ENCODE assay signal across 8 mouse cellular contexts in genomic region chr6:97353933-97354332, GRCm38 (mm10).
DNase-seq lines count a peak whose midpoint lies in the region; ATAC-seq and TF ChIP-seq lines count a peak whose summit lies in the region.

No protein-coding gene starts in this region.

- no peak for TF ChIP-seq POLR2A in thymus, adult 2 months (IDR thresholded peaks at IDR 0.05; ENCODE audit: control insufficient read depth, extremely low read depth, insufficient read depth, low read length, poor library complexity)

- TF ChIP-seq CTCF in thymus, adult 2 months (IDR thresholded peaks at IDR 0.05; ENCODE audit: borderline replicate concordance, control insufficient read depth, extremely low read depth, insufficient read depth, low read length, poor library complexity) = no peak
- no peak for TF ChIP-seq CTCF in gastrocnemius, adult 2 months (IDR thresholded peaks at IDR 0.05)

- H3K27me3 ChIP-seq in lung, embryonic 16.5 days (ENCODE audit: control insufficient read depth, insufficient read depth, low read depth, low read length) = no peaks in the 10 kb centered on the region
- no peaks in the 10 kb centered on the region for H3K27me3 ChIP-seq in hindbrain, embryonic 12.5 days
- H3K27me3 ChIP-seq in megakaryocyte, embryonic 14.5 days (replicated peaks) = no peaks in the 10 kb centered on the region
- no peaks in the 10 kb centered on the region for H3K27me3 ChIP-seq in thymus, adult 2 months (ENCODE audit: control insufficient read depth, insufficient read depth, low read length)

- no peaks in the 10 kb centered on the region for H3K36me3 ChIP-seq in lung, embryonic 16.5 days (ENCODE audit: control insufficient read depth, insufficient read depth, low read length)
- H3K36me3 ChIP-seq in hindbrain, embryonic 12.5 days = no peaks in the 10 kb centered on the region
- peaks cover 15% of the 10 kb centered on the region for H3K36me3 ChIP-seq in megakaryocyte, embryonic 14.5 days (replicated peaks; ENCODE audit: low read length)
- no peaks in the 10 kb centered on the region for H3K36me3 ChIP-seq in thymus, adult 2 months (ENCODE audit: control insufficient read depth, insufficient read depth, low read length)

- peak overlapping the region; percentile 64 for H3K27ac ChIP-seq in lung, embryonic 16.5 days (ENCODE audit: low read length)
- H3K27ac ChIP-seq in hindbrain, embryonic 12.5 days = no peak overlapping the region
- no peak overlapping the region for H3K27ac ChIP-seq in thymus, adult 2 months (ENCODE audit: control insufficient read depth, insufficient read depth, low read length)
- H3K27ac ChIP-seq in gastrocnemius, adult 2 months = no peak overlapping the region

- 15% methylated on average over 5 of the region's 5 CpGs for whole genome bisulfite sequencing in lung, embryonic 16.5 days
- WGBS in hindbrain, embryonic 12.5 days = 11% methylated on average over 5 of the region's 5 CpGs
- 39% methylated on average over 5 of the region's 5 CpGs for WGBS in thymus, adult 2 months

- H3K4me2 ChIP-seq in lung, embryonic 16.5 days (ENCODE audit: low read depth, low read length) = peak overlapping the region; percentile 44
- peak overlapping the region; percentile 24 for H3K4me2 ChIP-seq in hindbrain, embryonic 12.5 days (replicated peaks)

- peak overlapping the region; percentile 47 for H3K9ac ChIP-seq in lung, embryonic 16.5 days (ENCODE audit: low read length)
- 0 out of 2 replicates have a peak overlapping the region, but pooled peaks have one; percentile 18 for H3K9ac ChIP-seq in hindbrain, embryonic 12.5 days

- H3K4me3 ChIP-seq in lung, embryonic 16.5 days (ENCODE audit: low read length) = peak overlapping the region; percentile 37
- H3K4me3 ChIP-seq in hindbrain, embryonic 12.5 days = no peak overlapping the region
- peak overlapping the region; percentile 89 for H3K4me3 ChIP-seq in megakaryocyte, embryonic 14.5 days (replicated peaks)
- peak overlapping the region; percentile 39 for H3K4me3 ChIP-seq in thymus, adult 2 months (ENCODE audit: control insufficient read depth, insufficient read depth, low read length)
- H3K4me3 ChIP-seq in gastrocnemius, adult 2 months = no peak overlapping the region

- 0 out of 2 replicates have a peak, but pooled peaks have one; percentile 37 for ATAC-seq in lung, embryonic 16.5 days (ENCODE audit: low read depth)
- peak; percentile 63; the same call in 1 of the 2 replicates for ATAC-seq in hindbrain, embryonic 12.5 days (ENCODE audit: low FRiP score)

- peaks cover 19% of the 10 kb centered on the region for H3K4me1 ChIP-seq in lung, embryonic 16.5 days (replicated peaks; ENCODE audit: control insufficient read depth, insufficient read depth, low read length)
- H3K4me1 ChIP-seq in hindbrain, embryonic 12.5 days = peaks cover 31% of the 10 kb centered on the region
- H3K4me1 ChIP-seq in megakaryocyte, embryonic 14.5 days = peaks cover 67% of the 10 kb centered on the region
- H3K4me1 ChIP-seq in thymus, adult 2 months (replicated peaks; ENCODE audit: control insufficient read depth, insufficient read depth, low read length) = peaks cover 8% of the 10 kb centered on the region

- no peaks in the 10 kb centered on the region for H3K9me3 ChIP-seq in lung, embryonic 16.5 days (ENCODE audit: control insufficient read depth, low read length)
- no peaks in the 10 kb centered on the region for H3K9me3 ChIP-seq in hindbrain, embryonic 12.5 days (replicated peaks)
- no peaks in the 10 kb centered on the region for H3K9me3 ChIP-seq in megakaryocyte, embryonic 14.5 days

- DNase-seq in lung, postnatal 25 days (ENCODE audit: low spot score) = no peak
- peak; percentile 26 for DNase-seq in thymus, adult 2 months
- DNase-seq in gastrocnemius, adult 2 months = no peak
- DNase-seq in frontal cortex, postnatal 36 days (ENCODE audit: low spot score in 2 of 2) = no peak
- DNase-seq in ovary, adult 18-20 months (ENCODE audit: low spot score) = no peak

- intact Hi-C loops in gastrocnemius, adult 2 months (cut with DNase I) = loop anchor here (5.0 kb wide), 1 partner anchor 42 kb away; no protein-coding TSS in a partner anchor

Comparison
In these comparisons a context has a peak if more than half of its experiments do, and no peak if none do; other contexts are left out.
1. H3K4me3 ChIP-seq: peak in lung, embryonic 16.5 days (single experiment), megakaryocyte, embryonic 14.5 days (single experiment) and thymus, adult 2 months (single experiment); none in hindbrain, embryonic 12.5 days (single experiment) and gastrocnemius, adult 2 months (single experiment).